Mouse (Mus musculus) cerebellum, adult 11 months (tissue): Measurements from ENCODE around the gene Pdgfra.

Source experiments
- DNase-seq: peaks from one replicate; pipeline ENCODE4 v3.0.0; 2022

The Pdgfra gene

DNA sequence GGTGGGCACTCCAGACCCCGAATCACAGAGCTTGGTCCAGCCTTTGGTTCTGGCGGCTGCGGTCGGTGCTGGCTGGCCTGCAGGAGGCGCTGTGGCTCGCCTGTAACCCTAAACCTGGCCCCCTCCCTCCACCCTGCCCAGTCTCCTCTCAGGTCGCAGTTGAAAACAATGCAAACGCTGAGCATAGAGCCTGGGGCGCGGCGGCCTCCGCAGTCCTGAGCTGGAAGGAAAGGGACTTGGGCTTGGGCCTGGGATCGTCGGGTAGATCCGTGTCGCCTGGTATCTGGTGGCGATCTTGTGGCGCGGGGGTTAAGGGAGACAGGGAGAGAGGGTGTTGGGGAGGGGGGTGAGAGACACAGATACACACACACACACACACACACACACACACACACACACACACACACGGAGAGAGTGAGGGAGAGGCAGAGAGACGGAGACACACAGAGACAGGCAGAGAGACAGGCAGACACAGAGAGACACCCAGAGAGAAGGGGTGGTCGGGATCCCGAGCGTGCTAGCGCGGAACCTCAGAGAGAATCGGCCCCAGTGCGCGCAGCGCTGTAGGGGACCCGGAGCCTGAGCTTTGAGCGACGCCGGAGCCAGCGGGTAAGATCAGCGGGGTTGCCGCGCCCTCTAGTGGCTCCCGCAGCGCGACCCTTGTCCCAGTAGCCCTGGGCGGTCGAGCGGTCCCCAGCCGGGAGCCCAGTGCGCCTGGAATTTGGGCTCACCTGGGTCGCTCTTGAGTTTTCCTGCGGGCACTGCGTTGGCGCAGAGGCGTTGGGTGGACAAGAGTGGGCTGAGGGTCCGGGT lies 3.9 kb downstream of the Pdgfra start:
- DNase-seq: peak; percentile 36

DNA sequence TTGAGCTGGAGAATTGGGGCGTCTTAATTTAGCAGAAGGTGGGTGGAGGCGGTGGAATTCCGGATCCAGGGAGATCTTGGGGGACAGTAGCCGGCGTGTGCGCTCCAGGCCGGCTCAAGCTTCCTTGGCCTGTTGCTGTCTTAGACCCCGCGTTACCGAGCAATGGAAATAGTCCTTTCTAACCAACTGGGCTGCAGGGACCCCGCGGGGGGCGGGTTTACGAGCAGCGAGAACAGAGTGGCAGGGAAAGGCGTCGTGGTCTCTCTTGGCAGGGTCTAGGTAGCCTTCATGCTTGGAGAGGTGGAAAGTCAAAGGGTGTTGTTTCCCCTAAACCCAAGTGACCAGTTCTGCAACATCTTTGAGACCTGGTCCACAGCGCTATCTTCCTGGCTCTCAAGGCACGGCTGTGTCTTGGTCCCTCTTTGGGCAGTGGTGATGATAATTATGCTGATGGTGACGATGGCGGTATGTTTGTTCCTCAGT lies 4.5 kb downstream of the Pdgfra start:
- no peak for DNase-seq

DNA sequence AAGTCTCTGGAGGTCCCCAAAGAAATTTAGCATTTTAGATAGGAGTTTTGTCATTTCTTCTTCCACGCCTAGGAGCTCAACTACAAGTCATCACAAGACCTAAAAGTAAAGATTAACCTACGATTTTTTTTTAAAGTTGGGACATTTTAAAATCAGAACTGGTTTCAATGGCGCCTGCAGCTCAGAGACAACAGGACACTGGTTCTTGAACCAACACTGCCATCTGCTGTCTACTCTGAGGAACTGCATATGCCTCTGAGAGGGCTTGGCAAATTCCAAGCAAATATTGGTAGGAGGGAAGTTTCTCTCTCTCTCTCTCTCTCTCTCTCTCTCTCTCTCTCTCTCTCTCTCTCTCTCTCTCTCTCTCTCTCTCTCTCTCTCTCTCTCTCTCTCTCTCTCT lies 4.9 kb downstream of the Pdgfra start:
- peak; percentile 49 for DNase-seq

DNA sequence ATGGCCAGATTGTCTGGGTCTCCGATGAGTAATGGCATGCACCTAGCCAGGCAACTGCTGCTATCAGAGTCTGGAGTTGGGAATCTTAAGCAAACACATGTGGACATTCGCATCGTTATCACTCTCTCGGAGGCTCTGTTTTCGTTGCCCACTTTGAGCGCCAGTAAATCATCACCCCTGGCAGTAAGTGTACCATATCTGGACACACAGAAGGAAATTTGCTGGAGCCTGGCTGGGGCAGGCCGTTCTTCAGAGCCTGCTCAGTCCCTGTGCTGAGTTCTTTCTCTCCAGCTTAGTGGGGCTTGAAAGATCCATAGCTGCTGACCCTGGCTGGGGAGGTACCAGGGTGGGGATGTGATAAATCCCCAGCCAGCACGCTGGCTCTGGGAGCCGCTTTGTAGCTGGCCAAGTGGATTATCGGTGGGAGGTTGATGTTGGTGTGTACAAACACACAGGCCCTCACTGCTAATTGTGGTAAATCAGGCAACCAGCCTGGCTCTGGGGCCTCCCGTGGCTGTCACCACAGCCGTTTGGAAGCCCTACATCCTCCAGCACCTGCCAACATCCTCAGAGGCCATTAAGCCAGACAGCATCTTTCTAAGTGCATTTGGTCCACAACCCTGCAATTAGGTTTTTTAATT lies 8.6 kb downstream of the Pdgfra start:
- no peak for DNase-seq

DNA sequence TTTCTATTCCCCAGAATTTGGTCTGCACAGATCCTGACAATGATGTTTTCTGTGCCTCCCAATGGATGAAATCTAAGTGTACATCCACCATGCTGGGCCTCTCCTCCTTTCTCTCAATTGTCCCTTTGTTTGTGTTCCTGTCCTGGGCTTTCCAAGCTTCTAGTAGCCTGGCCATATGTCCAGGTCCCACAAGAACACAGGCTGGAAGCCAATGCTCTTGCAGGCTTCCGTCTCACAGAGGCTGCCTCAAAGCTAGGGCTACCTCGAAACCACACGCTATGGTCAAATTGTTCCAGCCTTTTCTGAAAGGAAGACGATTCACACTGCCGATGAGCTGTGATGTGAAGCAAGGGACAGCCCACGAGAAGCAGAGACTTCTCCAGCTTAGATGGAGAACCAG lies 9.5 kb downstream of the Pdgfra start:
- no peak for DNase-seq

DNA sequence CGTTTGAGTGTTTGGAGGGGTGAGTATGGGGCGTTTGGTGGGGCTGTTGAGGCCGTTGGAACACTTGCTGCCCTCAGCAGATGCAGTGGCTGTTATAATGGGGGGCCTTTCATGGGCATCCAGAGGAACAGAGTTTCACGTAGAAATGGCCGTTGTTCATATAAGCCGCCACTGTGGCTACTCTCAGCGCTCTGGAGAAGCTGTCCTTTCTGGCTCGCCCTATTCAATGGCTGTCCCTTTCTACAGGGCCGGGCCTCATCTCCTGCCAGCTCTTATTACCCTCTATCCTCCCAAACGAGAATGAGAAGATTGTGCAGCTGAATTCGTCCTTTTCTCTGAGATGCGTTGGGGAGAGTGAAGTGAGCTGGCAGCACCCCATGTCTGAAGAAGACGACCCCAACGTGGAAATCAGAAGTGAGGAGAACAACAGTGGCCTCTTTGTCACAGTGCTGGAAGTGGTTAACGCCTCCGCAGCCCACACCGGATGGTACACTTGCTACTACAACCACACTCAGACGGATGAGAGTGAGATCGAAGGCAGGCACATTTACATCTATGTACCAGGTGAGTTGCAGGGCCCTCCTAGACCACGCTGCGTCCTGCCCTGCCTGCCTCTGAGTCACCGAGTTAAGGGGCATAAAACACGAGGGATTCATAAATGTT lies 11.3 kb downstream of the Pdgfra start:
- DNase-seq: no peak

DNA sequence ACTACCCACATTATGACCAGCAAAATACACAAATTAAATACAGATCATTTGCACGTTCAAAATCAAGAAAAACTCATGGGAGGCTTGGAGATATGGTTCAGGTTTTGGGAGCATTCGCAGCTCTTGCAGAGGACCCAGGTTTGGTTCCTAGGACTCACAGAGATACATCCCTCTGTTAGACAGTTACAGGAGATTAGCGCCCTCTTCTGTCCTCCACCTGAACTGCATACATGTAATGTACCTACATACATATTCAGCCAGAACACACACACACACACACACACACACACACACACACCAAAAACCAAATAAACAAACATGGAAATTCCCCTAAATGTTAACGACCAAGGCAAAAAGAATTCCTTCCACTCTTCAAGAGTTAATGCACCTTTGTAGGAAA lies 12.6 kb downstream of the Pdgfra start:
- no peak for DNase-seq

DNA sequence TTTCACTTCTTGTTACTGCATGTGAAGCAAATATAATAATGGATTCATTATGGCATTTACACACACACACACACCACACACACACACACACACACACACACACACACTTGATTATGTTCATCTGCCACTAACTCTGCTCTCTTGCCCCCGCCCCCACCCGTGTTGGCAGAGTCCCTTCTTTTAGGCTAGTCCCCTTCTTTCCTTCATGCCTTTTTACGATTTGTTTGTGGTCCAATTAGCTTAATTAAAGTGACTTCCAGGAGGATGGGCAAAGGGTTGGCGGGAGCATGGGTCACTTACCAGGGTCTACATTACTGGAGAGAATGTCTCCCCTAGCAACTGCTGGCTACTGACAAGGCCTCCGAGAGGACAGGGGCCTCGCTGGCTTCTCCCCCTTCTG lies 17.7 kb downstream of the Pdgfra start:
- no peak for DNase-seq

DNA sequence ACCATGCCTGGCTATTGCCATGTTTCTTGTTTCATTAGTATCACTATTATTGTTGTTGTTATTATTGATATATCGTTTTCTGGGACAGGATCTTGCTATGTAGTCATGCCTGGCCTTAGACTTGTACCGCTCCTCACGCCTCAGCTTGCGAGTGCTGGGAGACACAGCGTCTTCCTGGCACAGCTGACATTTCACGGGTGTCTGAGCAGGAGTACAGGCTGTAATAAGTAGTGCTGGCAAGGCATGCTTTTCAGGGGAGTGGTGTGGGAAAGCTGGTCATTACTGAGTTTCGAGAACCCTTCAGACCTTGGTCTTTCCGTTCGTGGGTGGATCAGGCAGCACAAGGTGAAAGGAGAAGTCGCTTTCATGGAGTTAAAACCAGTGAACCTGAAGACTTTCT lies 19.8 kb downstream of the Pdgfra start:
- DNase-seq: no peak

DNA sequence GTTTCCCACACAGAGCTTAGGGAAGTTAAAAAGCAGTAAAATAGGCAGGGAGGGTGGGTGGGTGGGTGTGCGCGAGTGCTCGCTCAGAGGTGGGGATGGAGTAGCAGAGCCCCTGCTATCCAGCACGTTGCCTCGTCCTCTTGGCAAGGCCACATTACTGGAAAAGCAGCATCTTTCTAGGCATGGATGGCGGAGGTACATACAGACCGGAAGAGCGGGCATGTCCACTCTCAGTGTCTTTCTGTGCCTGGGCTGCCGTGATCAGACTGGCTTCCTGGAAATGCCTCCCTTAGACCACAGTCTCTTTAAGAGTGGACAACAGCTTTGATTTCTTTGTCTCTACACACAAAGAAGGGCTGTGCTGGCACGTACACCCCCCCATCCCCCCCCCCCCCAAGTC lies 27.2 kb downstream of the Pdgfra start:
- DNase-seq: no peak

DNA sequence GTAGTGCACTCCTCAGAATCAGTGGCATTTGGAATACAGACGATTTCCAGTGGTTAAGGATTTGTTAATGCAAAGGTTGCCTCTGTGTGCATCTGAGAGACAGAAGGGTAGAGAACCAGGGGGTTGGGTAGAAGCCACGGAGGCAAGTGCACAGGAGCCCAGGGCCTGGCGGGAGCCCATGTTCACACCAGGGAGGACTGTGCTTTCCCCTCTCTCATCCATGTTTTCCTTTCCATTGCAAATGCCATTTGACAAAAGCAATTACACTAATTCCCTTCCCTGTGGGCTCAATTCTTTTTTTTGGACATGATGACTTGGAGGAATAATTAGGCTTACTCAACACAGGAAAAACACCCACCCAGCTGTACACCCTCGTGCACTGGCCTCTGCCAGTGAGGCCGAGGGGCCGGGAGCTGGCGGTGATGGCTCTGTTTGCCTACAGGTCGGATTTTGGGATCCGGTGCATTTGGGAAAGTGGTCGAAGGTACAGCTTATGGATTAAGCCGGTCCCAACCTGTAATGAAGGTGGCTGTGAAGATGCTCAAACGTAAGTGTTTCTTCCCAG lies 27.7 kb downstream of the Pdgfra start:
- DNase-seq: peak; percentile 2

DNA sequence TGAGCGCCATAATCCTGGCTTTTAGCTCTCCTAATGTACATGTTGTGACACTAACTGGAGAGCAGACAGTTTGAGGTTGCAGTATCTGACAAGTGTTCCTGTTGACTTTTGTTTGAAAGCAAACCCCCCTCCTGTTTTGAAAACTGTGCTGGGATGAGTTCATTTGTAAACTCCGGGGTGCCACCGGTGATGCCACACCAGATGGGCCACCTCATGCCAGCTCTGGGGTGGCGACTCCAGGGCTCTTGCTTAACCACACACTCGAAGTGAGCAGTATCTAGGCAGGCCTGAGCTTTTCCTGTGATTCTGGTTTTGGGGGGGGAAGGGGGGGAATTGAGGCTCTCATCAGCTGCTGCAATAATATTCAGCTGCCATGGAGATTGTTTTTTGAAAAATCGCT lies 31.6 kb downstream of the Pdgfra start:
- DNase-seq: no peak

DNA sequence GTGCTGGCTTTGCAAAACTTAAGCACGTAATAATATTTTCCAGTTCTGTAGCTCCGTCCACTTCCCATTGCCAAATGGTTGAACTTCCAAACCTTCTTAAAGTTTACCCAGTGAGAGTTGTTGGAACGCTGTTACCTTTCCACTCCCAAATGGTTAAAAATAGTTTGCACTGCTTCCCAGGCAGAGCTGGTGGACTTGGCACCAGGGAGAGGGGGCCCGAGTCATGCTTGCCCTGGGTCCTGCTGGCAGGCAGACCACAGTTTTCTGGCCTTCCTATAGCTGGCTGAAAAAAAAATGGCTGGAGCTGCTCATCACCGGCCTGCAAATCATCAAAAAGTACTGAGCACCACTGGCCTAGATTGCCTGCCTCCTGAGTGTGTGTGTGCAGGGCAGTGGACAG lies 32.0 kb downstream of the Pdgfra start:
- no peak for DNase-seq

DNA sequence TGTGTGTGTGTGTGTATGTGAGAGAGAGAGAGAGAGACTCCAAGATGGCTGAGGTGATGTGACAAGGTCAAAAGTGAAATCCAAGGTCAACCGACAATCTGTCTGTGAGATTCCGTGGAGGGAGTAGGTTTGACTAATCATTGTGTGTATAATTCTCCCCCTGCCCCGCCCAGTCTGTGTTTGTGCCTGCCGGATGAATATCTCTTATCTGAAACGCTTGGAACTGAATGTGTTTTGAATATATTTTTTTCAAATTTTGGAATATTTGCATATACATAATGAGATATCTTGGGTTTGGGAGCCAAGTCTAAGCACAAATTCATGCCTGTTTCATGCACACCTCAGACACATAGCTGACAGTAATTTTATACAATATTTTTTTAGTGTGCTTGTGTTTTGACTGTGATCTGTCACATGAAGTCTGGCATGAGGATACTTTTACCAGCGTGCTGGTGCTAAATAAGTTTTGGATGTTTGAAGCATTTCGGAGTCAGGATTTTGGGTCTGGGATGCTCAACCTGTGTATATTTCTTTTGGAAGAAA lies 32.7 kb downstream of the Pdgfra start:
- no peak for DNase-seq

DNA sequence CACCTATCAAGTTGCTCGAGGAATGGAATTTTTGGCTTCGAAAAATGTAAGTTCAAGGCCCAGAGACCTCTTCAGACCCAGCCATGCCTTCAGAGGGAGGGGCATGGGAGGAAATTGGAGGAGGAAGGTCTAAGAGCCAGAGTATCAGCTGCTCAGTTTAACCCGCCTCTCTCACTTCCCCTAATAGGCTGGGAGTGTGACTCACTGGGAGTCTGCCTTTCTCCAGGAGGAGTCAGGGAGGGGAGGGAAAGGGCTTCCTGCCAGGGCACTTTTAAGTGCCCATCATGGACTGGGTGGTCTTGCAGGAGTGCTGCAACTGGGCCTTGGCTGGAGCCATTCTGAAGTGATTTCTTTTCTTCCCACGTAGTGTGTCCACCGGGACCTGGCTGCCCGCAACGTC lies 33.5 kb downstream of the Pdgfra start:
- no peak for DNase-seq

DNA sequence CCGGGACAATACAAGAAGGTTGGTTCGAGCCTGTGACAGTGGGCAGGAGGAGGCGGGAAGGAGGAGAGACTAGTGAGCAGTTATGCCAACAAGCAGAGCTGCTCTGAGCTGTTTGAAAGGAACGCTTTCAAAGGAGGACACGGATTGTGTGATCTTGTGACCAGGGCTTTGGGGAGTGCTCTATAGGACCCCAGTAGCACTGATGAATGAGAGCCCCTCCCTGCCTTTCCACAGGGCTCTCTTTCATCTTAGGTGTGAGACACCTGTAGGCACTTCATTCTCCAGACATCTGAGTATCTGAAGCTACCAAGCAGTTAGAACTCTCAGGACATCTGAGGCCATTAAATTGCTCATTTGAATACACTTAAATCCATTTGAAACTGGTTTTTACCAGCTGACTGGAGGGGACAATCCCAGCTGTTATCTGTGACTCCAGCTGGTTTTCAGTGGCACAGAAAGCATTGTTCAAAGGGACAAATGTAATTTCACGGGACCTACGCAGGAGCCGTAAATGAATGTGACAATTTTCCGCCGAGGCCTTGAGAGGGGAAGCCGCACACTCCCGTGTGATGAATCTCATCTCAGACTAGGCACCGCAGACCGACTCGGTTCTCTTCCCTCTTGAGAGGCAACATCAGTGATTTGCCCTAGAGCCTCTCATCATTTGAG lies 37.4 kb downstream of the Pdgfra start:
- no peak for DNase-seq

DNA sequence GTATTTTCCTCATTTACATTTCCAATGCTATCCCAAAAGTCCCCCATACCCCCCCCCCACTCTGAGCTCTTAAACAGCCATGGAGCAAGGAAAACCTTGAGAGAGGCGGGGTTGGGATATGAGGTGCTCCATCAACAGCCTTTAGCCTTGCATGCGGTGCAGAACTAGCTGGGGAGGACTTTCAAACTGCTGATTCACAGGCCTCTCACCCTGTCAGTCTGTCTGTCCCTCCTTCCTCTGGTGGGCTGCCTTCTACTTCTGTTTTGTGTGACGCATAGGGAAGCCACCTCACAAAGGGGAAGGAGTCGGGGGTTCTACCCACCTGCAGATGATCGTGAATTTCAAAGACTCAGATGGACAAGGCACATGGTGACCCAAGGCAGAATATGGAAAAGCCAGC lies 41.0 kb downstream of the Pdgfra start:
- DNase-seq: no peak

DNA sequence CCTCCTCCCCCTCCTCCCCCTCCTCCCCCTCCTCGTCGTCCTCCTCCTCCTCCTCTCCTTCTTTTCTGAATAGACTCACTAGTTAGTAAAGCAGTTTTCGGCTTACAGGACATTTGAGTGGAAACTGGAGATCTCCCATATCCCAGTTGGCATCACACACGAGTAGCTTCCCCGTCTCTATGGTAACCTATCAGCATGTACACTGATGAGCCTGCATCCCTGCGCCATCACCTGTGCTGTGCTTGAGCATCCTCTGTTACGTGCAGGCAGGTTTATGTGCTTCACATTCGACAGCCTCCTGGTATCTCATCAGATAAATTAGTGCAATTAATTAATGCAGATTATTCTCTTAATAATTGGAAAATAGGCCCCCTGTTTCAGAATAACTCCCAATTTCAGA lies 46.3 kb downstream of the Pdgfra start:
- DNase-seq: no peak

DNA sequence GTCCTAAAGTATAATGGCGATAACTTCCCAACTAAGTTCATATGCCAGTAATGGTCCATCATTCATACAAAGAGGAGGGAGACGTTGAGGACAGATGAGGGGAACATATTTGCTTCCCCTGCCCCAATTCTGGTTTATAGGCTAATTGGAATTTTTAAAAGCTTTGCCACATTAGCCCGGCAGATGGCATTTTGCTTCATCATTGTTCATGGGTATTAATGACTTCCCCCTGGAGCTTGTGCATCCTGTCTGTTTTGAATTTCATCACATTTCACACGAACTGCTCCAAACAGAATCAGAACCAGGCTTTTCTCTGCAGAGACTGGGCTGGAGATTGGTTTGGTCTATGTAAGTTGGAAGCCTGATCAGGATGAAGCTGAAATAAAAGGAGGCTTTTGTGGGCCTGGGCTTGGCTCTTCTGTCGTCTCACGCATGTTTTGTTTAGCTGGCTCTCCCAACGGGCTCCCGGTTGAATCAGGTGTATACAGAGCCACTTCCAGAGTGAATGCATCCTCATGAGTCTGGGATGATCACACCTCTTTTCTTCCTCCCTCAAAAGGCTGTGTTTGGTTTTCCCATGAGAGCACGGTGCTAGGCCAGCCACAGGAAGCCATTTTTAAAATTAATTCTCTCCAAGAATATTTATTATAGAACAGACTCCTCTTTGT lies 47.7 kb downstream of the Pdgfra start:
- no peak for DNase-seq

DNA sequence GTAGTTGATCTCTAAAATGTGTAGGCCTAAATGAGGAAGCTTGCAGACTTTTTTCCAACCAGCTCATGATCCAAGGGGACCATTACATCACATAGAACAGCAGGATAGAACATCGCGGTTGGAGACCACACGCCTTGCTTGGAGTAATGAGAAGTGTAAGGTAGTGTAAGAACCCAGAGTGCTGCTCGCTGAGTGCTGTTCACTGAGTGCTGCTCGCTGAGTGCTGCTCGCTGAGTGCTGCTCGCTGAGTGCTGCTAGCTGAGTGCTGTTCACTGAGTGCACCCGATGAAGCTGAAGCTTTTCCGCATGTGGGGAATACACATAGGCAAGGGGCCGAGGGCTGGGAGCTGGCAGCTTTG lies 48.3 kb downstream of the Pdgfra start:
- no peak for DNase-seq

DNA sequence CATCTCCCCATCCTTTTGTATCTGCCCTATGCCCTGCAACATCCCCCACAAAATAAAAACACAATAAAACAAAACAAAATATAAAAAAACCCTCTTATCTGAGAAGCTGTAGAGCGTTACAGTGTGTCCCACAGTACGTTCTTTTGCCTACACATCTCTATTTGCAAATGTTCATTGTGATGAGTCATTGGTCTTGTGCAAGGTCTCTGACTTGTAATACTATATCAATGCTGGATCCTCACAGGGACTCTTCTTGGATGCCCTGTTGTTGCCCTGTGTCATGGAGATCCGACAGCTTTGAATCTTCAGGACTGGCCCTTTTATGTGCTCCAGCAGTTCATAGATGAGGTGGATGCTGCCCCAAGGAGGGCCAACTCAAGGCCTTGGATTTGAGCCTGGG lies 55.8 kb downstream of the Pdgfra start:
- no peak for DNase-seq

DNA sequence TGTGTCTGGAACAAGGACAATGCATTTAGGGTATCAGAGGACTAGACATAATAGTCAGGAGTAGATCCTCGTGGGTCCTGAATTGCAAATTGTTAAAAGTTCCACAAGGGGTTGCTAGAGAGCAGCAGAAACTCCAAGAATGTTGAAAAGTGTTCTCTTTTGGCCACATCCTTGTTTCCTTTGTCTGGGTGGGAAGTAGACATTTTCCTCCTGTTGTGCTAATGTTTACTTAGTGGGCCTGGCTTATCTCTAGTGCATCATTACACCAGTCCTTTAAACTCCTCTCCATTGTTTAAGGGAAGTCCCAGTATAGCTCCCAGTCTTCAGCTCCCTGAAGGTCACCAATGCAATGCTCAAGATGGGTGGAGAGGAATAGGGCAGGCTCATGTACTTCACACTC lies 57.9 kb downstream of the Pdgfra start:
- no peak for DNase-seq
